Mouse (Mus musculus) yolk sac, embryonic 10.5 days (tissue): Measurements from ENCODE around the gene Shank2.
A peak's percentile ranks its signal among the peaks of the same experiment; 100 is the strongest.

Experiments
- DNase-seq: peaks from one replicate; pipeline ENCODE4 v3.0.0-alpha.2; 2017; ENCODE audit warnings: low spot score

Shank2 gene

DNA sequence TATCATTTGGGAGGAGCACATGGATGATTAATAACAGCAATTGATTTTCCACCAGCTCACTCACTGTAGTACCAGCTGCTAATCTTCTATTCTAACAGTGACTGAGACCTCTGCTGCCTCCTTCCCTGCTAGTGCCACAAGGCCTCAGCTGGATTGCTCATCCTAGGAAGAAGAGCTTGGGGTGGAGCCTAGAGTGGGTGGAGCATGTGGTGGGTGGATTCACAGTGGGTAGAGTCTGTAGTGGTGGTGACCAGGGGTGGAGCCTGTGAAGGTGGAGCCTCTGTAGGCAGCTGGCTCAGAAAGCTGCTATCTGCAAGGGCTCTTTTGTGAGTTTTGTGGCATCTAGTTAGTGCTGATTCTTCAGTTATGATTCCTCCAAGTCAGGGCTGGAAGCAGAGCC is 334.9 kb downstream of the Shank2 start:
- DNase-seq, result no peak

GRCm38 (mm10) chr7:144338694-144339093 is 337.0 kb downstream of the Shank2 start:
- DNase-seq, result no peak

GRCm38 (mm10) chr7:144340376-144340775 is 338.6 kb downstream of the Shank2 start:
- no peak for DNase-seq

DNA sequence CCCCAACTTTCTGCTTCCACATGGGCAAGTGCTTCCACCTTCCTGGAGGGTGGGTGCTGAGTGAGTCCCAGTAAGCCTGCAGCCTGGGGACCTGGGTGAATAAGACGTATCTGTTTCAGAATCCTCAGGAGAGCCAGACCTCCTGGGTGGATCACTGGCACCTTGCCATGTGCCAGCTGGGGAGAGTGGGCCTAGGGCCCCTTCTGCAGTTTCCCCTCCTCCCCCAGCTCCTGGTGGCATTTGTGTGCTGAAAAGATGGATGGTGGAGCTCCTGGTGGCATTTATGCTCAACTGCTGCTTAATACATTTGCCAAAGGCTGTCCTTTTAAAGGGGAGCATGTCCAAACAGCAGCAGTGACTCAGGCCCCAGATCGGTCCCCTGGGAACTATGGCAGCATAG is 364.4 kb downstream of the Shank2 start:
- no peak for DNase-seq

- no peak for DNase-seq
Observed at GRCm38 (mm10) chr7:144373059-144373458, 371.3 kb downstream of the Shank2 start.

GRCm38 (mm10) chr7:144375483-144375882 is 373.8 kb downstream of the Shank2 start:
- DNase-seq, result no peak

DNA sequence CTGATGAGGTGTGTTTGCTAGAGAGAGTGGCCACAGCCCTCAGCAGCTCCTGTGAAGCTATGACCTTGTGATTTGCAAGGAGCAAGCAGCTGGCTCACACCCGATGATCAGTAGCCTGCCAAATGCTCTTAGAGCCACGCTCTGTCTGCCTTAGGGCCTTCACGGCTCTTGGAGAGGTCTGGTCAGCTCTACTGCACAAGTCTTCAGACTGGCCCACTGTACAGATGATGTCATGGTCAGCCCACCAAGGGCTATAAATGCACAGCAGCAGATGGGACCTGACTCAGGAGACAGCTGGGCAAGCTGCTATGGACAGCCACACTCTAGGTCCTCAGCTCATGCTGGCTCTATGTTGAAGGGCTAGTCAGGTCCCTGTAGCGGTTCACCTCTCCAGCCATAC is 376.5 kb downstream of the Shank2 start:
- no peak for DNase-seq

DNA sequence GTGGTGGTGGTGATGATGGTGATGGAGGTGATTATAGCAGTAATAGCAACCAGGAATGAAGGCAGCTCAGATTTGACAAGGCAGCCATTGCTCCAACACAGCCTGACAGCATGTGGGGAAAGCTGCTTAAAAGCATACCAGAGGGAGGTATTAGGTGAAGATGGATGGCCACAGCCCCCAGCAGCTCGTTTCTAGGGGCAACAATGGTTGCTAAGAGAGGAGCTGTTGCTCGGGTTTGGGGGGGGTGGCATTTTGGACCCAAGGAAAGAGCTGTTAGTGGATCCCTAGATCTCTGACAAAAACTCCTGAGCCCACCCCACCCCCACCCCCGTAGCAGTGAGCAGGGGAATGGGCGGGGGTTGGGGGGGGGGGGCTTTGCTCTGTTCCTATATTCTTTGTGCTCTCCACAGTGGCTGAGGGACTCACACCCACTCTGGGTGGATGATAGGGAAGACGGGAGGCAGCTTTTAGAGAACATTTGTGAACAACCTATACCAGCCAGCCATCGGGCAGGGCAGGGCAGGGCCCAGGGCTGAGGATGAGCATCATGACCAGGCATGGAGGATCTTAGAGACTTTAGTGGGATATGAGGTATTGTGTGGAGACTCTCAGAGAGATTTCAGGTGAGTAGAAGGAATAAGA is 377.6 kb downstream of the Shank2 start:
- no peak for DNase-seq

DNA sequence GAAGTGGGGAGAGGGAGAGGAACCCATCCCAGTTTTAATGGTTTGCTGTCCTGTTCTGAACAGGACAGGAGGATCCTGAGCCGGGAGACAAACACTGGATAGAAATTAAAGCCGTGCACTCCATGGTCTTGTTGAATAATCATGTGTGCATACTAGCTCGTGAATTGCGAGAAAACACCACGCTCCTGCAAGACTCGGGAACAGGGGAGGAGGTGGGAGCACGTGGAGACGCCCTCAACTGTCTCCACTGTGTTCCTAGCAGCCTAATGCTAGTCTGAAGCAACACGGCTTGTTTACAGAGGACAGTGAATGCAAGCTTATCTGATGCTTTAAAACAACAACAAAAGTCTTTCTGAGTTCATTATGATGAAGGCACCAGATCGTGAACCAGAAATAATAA is 379.9 kb downstream of the Shank2 start:
- DNase-seq, result no peak

GRCm38 (mm10) chr7:144387537-144387936 is 385.8 kb downstream of the Shank2 start:
- no peak for DNase-seq

DNA sequence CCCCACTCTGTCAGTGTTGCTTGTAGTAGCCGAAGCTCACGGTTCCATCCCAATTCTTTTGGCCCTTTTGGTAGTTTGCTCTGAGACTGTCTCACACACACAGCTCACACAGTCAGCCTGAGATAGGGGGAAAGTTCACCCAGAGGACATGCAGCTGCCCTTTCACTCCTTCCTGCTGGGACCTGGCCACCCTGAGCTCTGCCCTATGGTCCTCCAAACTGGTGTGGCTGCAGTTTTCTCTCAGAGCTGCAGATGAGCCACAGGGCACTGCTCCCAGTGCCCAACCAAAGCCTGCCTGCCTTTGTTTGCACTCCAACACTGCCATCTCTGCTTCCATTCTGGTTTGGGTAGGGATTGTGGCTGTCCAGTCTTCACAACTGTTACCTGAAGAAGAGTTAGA is 388.0 kb downstream of the Shank2 start:
- no peak for DNase-seq

DNA sequence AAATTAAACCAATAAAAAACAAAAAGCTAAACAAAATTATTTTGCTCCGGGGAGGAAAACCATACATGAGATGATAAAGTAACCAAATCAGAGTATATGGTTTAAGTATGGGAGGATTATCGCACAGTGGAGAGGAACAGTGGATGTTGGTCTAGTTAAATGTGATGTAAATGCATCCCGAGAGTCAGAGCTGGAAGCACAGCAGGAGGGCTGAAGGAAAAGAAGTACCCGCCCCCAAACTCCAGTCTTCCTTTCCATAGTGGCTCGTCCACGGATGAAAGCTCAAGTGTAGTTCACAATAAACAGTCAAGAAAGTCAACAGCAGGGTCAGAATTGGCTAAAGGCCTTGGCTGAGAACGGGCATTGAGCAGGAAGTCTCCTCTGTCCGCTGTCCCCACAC is 388.9 kb downstream of the Shank2 start:
- no peak for DNase-seq

DNA sequence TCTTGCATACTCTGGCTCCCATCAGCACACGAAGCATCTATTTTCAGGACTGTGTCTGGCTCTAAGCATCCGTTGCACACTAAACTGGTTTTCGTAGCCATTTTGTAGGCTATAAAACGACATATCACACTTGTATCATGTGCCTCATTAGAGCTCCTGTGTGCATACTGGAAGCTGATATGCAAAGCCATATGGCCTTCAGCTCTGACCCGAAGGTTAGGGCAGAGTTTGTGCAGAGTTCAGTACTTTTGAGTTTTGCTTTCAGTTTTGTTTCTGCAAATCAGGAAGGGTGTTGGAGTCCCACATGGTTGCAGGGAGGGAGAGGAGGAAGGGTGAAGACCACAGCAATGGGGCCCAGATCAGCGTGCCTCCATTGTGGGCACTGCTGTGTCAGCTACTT is 390.0 kb downstream of the Shank2 start:
- no peak for DNase-seq

DNA sequence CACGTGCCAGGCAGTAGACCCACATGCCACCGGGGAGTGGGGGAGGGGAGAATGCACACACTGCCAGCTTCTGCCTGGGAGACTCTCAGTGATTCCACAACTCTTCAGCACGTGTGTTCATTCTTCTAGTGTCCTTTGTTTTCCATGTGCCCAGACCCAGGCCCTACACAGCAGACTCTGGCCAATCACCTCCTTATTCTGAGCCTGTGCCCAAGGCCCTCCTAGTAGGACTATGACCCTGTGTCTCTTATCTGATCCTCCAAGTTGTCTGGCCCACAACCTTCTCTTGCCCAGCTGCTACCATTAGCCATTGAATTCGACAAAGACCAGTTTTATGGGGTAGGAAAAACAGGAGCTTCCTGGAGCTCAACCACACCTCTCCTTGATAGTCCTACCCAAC is 400.8 kb downstream of the Shank2 start:
- no peak for DNase-seq

DNA sequence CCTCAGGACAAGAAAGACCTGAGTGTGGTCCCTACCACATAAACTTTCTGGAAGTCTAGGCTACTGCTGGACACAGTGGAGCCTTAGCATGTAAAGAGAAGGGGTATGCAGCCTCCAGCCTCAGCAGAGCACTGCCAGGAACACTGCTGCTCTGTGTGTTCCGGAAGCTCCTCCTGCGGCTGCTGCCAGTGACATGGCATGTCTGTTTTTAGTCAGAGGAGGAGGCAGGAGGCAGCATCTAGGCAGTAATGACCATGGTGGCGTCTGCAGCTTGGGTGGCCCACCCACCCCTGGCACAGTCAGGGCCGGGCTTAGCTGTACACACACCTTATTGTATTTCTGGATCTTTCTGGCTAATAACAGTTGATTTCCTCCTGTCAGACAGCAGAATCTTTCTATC is 405.9 kb downstream of the Shank2 start:
- no peak for DNase-seq

DNA sequence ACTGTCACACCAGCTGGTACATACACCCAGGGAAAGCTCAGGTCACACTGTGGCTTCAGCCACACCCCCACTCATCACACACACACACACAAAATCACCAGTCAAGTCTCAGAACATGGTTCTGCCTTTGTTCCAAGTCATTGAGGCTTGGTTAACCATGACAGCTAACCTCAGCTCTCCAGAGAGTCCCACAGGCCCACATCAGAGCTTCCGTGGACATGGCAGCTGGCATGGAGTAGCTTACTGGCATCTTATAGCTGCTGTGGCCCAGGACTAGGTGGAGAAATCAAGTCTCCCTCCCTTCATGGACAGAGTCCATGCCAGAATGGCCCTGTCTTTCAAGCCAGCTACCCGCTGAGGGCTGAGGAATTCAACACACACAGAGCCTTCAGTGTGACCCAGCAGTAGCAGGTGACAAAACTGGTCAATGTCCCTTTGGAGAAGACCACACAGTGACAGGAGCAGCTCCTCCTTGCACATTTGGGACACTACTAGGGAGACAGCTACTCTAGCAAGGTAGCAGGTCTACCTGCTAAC is 406.8 kb downstream of the Shank2 start:
- DNase-seq, result no peak

GRCm38 (mm10) chr7:144409682-144410081 is 408.0 kb downstream of the Shank2 start:
- no peak for DNase-seq

DNA sequence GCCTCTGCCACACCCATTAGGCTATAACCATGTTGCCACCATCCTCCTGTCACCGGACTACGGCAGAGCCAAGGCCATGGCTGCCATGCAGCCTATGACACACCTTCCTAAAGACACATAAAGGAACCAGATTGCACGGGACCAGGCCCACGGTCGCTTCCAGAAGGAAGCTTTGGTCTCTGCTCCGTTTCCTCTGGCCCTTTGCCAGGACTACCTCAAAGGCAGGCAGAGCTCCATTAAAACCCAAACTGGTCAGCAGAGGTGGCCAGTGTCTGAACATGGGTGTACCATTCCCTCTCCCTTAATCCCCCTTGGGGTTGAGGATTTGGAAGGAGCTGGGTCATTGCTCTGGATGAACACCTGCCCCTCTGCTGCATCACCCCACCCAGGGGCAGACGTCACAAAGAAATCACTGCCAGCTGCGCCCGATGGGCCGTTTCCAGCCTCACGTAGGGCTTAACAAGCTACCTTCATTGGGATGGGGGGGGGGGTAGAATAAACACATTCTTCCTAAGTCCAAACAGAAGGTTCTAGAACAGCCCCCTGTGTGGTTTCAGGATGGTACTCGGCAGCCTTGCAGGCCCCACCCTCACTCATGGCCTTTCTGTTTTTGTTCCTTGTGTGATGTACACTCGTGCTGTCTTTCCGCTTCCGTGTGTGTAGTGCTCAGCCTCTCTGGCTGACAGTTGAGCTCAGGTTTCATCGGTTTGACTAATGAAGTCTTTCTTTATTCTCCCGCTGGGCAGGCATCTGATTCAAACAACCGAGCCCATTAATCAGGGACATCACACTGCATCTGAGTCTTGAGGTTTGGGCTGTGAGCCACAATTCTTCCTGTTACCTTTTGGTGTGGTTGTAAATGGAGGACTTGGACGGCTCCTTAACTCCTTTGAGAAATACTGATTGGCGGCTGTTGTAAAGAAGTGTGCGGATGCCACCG is 410.5 kb downstream of the Shank2 start:
- DNase-seq, result no peak

DNA sequence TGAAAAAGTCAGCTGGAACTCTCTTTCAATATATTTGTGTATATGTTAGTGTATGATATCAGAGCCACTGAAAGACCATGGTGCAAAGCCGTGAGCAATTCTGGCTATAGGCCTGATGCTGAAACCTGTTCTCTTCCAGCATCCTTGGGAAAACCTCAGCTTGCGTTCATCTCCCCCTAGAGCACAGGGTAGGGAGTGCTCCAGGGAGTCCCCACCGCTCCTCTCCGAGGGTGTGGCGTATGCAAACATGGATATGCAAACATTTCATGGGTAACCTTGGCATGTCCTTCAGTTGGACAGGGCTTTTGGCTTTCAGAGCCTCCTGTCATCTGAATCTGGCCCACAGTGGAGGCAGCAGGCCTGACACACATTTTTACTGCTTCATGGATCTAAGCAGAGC is 412.9 kb downstream of the Shank2 start:
- no peak for DNase-seq

- DNase-seq, result no peak
Observed at GRCm38 (mm10) chr7:144415795-144416194, 414.1 kb downstream of the Shank2 start.

- no peak for DNase-seq
Observed at GRCm38 (mm10) chr7:144417234-144417633, 415.5 kb downstream of the Shank2 start.

GRCm38 (mm10) chr7:144417644-144418343 is 416.1 kb downstream of the Shank2 start:
- DNase-seq, result peak; percentile 36

GRCm38 (mm10) chr7:144420552-144420951 is 418.8 kb downstream of the Shank2 start:
- DNase-seq, result no peak
